Mouse (Mus musculus) kidney, embryonic 15.5 days (tissue): Measurements from ENCODE around the gene Nprl3. TPM values are rescaled to one million over a fixed set of nuclear protein-coding genes. Genes with fewer than 3 reads are reported as not detected.

Source experiments
- ATAC-seq: fragments of 200-750 bp; cut with Nextera tagmentation; replicated peaks from 2 replicates; pipeline ENCODE4 v1.8.0; 2017; ENCODE audit warnings: moderate TSS enrichment; ENCODE audit not compliant: low FRiP score
- H3K27ac ChIP-seq: fragments of 300-500 bp; sonication (generic); 2 replicates; pipeline ENCODE4 v1.5.1; 2015; ENCODE audit warnings: mild to moderate bottlenecking, inconsistent platforms
- H3K27me3 ChIP-seq: fragments of 300-500 bp; sonication (generic); 2 replicates; pipeline ENCODE4 v1.6.1; 2015; ENCODE audit warnings: inconsistent platforms
- H3K36me3 ChIP-seq: fragments of 300-500 bp; sonication (generic); 2 replicates; pipeline ENCODE4 v1.6.1; 2015; ENCODE audit warnings: inconsistent platforms
- H3K4me1 ChIP-seq: fragments of 300-500 bp; sonication (generic); 2 replicates; pipeline ENCODE4 v1.6.1; 2015; ENCODE audit warnings: inconsistent platforms
- H3K4me2 ChIP-seq: fragments of 300-500 bp; sonication (generic); 2 replicates; pipeline ENCODE4 v1.6.1; 2015; ENCODE audit warnings: moderate library complexity, mild to moderate bottlenecking, inconsistent platforms
- H3K4me3 ChIP-seq: fragments of 300-500 bp; sonication (generic); replicated peaks from 2 replicates; pipeline ENCODE4 v1.5.1; 2015; ENCODE audit warnings: mild to moderate bottlenecking, inconsistent platforms
- H3K9ac ChIP-seq: fragments of 300-500 bp; sonication (generic); 2 replicates; pipeline ENCODE4 v1.6.1; 2015; ENCODE audit warnings: mild to moderate bottlenecking, inconsistent platforms
- H3K9me3 ChIP-seq: fragments of 300-500 bp; sonication (generic); replicated peaks from 2 replicates; pipeline ENCODE4 v1.6.1; 2016; ENCODE audit warnings: inconsistent platforms
- WGBS: fragments of 180-500 bp; shearing (Covaris S2); methylation state at CpG from one replicate; pipeline ENCODE4 v1.1.7; 2015; ENCODE audit warnings: mixed read lengths; 5-methylcytosine and 5-hydroxymethylcytosine counted together
- polyA plus RNA-seq: library from polyadenylated mRNA; unstranded; fragments of >200 nt; fragmentation: Nextera tagmentation; extraction: Ambion mirVana; gene quantifications from 2 replicates; pipeline ENCODE4 v1.2.1, GENCODE M21; 2015

The Nprl3 gene
- polyA plus RNA-seq, 1 experiment from 2014 or later, result 43.9 TPM

- Histone ChIP-seq H3K4me2 (no peak overlapping the region), H3K27me3 (peaks cover 14% of the 10 kb centered on the region), H3K4me1 (no peaks in the 10 kb centered on the region), H3K36me3 (no peaks in the 10 kb centered on the region), H3K9me3 (no peaks in the 10 kb centered on the region), H3K4me3 (no peak overlapping the region), H3K27ac (no peak overlapping the region), H3K9ac (no peak overlapping the region)
- 82% methylated on average over 1 of the region's 1 CpGs for WGBS
- no peak for ATAC-seq
These were observed 14.1 kb upstream of the Nprl3 start for GRCm38 (mm10) chr11:32281416-32282144.

GRCm38 (mm10) chr11:32280646-32281045 is 13.1 kb upstream of the Nprl3 start:
- H3K36me3 ChIP-seq, result no peaks in the 10 kb centered on the region
- WGBS, result 33% methylated on average over 2 of the region's 2 CpGs
- no peaks in the 10 kb centered on the region for H3K4me1 ChIP-seq
- no peak overlapping the region for H3K4me3 ChIP-seq
- no peak overlapping the region for H3K27ac ChIP-seq
- peaks cover 19% of the 10 kb centered on the region for H3K27me3 ChIP-seq
- H3K9ac ChIP-seq, result no peak overlapping the region
- no peak for ATAC-seq
- no peak overlapping the region for H3K4me2 ChIP-seq
- H3K9me3 ChIP-seq, result no peaks in the 10 kb centered on the region

- 85% methylated on average over 12 of the region's 12 CpGs for WGBS
- Histone ChIP-seq H3K27me3 (peaks cover 19% of the 10 kb centered on the region), H3K4me1 (no peaks in the 10 kb centered on the region), H3K9ac (no peak overlapping the region), H3K4me3 (no peak overlapping the region), H3K36me3 (no peaks in the 10 kb centered on the region), H3K4me2 (no peak overlapping the region), H3K9me3 (no peaks in the 10 kb centered on the region), H3K27ac (no peak overlapping the region)
- no peak for ATAC-seq
These were observed 11.0 kb upstream of the Nprl3 start for GRCm38 (mm10) chr11:32278458-32278957.

GRCm38 (mm10) chr11:32277736-32278457 is 10.4 kb upstream of the Nprl3 start:
- Histone ChIP-seq H3K9ac (no peak overlapping the region), H3K4me1 (no peaks in the 10 kb centered on the region), H3K4me3 (no peak overlapping the region), H3K9me3 (no peaks in the 10 kb centered on the region), H3K4me2 (no peak overlapping the region), H3K27ac (no peak overlapping the region), H3K36me3 (no peaks in the 10 kb centered on the region), H3K27me3 (peaks cover 19% of the 10 kb centered on the region)
- WGBS, result 71% methylated on average over 21 of the region's 21 CpGs
- no peak for ATAC-seq

GRCm38 (mm10) chr11:32276347-32276746 is 8.8 kb upstream of the Nprl3 start, which contains the start of gene Hba-x:
Gene Hba-x (plus strand): TSS chr11:32276400.
- Histone ChIP-seq H3K9me3 (no peaks in the 10 kb centered on the region), H3K36me3 (no peaks in the 10 kb centered on the region), H3K9ac (no peak within 1 kb of the TSS), H3K4me2 (no peak within 1 kb of the TSS), H3K27ac (no peak within 1 kb of the TSS), H3K4me3 (no peak within 1 kb of the TSS), H3K4me1 (no peaks in the 10 kb centered on the region), H3K27me3 (peaks cover 21% of the 10 kb centered on the region)
- no peak for ATAC-seq
- whole genome bisulfite sequencing, result 73% methylated on average over 3 of the region's 3 CpGs

GRCm38 (mm10) chr11:32271178-32271577 is 3.7 kb upstream of the Nprl3 start:
- no peak for ATAC-seq
- no peaks in the 10 kb centered on the region for H3K36me3 ChIP-seq
- no peak overlapping the region for H3K27ac ChIP-seq
- no peak overlapping the region for H3K4me3 ChIP-seq
- peaks cover 14% of the 10 kb centered on the region; the same call in 1 of the 2 replicates for H3K27me3 ChIP-seq
- no peak overlapping the region for H3K9ac ChIP-seq
- no peaks in the 10 kb centered on the region for H3K9me3 ChIP-seq
- H3K4me1 ChIP-seq, result peaks cover 7% of the 10 kb centered on the region
- no peak overlapping the region for H3K4me2 ChIP-seq
- WGBS, result 51% methylated on average over 4 of the region's 4 CpGs

- H3K27me3 ChIP-seq, result peaks cover 9% of the 10 kb centered on the region; the same call in 1 of the 2 replicates
- H3K4me3 ChIP-seq, result no peak overlapping the region
- H3K27ac ChIP-seq, result no peak overlapping the region
- 89% methylated on average over 5 of the region's 5 CpGs for WGBS
- ATAC-seq, result no peak
- H3K4me2 ChIP-seq, result no peak overlapping the region
- H3K9ac ChIP-seq, result no peak overlapping the region
- no peaks in the 10 kb centered on the region for H3K9me3 ChIP-seq
- no peaks in the 10 kb centered on the region for H3K36me3 ChIP-seq
- peaks cover 12% of the 10 kb centered on the region for H3K4me1 ChIP-seq
These were observed 1.4 kb upstream of the Nprl3 start for GRCm38 (mm10) chr11:32268952-32269351.

GRCm38 (mm10) chr11:32267964-32268363 is 457 bp upstream of the Nprl3 start:
- peaks cover 9% of the 10 kb centered on the region; the same call in 1 of the 2 replicates for H3K27me3 ChIP-seq
- H3K4me1 ChIP-seq, result peaks cover 12% of the 10 kb centered on the region
- H3K9me3 ChIP-seq, result no peaks in the 10 kb centered on the region
- H3K27ac ChIP-seq, result peak overlapping the region; percentile 93
- H3K4me2 ChIP-seq, result peak overlapping the region; percentile 63
- peak overlapping the region; percentile 88 for H3K9ac ChIP-seq
- 25% methylated on average over 5 of the region's 5 CpGs for WGBS
- no peaks in the 10 kb centered on the region for H3K36me3 ChIP-seq
- H3K4me3 ChIP-seq, result peak overlapping the region; percentile 78
- peak; percentile 33; the same call in 1 of the 2 replicates for ATAC-seq

GRCm38 (mm10) chr11:32266776-32267175 is 731 bp downstream of the Nprl3 start:
- no peak for ATAC-seq
- H3K4me3 ChIP-seq, result peak overlapping the region; percentile 78
- H3K9me3 ChIP-seq, result no peaks in the 10 kb centered on the region
- peaks cover 12% of the 10 kb centered on the region for H3K4me1 ChIP-seq
- WGBS, result 24% methylated on average over 6 of the region's 6 CpGs
- peak overlapping the region; percentile 63 for H3K4me2 ChIP-seq
- peak overlapping the region; percentile 88 for H3K9ac ChIP-seq
- H3K27ac ChIP-seq, result peak overlapping the region; percentile 93
- H3K36me3 ChIP-seq, result peaks cover 9% of the 10 kb centered on the region
- H3K27me3 ChIP-seq, result peaks cover 7% of the 10 kb centered on the region; the same call in 1 of the 2 replicates

GRCm38 (mm10) chr11:32266194-32266593 is 1.3 kb downstream of the Nprl3 start:
- H3K27me3 ChIP-seq, result peaks cover 7% of the 10 kb centered on the region; the same call in 1 of the 2 replicates
- H3K9ac ChIP-seq, result no peak overlapping the region
- peaks cover 12% of the 10 kb centered on the region for H3K36me3 ChIP-seq
- H3K4me1 ChIP-seq, result peaks cover 12% of the 10 kb centered on the region
- H3K4me2 ChIP-seq, result no peak overlapping the region
- no peaks in the 10 kb centered on the region for H3K9me3 ChIP-seq
- ATAC-seq, result no peak
- WGBS, result 91% methylated on average over 6 of the region's 6 CpGs
- no peak overlapping the region for H3K4me3 ChIP-seq
- H3K27ac ChIP-seq, result 0 out of 2 replicates have a peak overlapping the region, but pooled peaks have one; percentile 7

- peaks cover 21% of the 10 kb centered on the region for H3K36me3 ChIP-seq
- H3K4me3 ChIP-seq, result no peak overlapping the region
- H3K4me2 ChIP-seq, result no peak overlapping the region
- H3K9ac ChIP-seq, result no peak overlapping the region
- ATAC-seq, result no peak
- peaks cover 12% of the 10 kb centered on the region for H3K4me1 ChIP-seq
- no peak overlapping the region for H3K27ac ChIP-seq
- no peaks in the 10 kb centered on the region for H3K9me3 ChIP-seq
- WGBS, result 89% methylated on average over 3 of the region's 3 CpGs
- 0 out of 2 replicates have a peak, but pooled peaks cover 2% of the 10 kb centered on the region for H3K27me3 ChIP-seq
These were observed 2.3 kb downstream of the Nprl3 start for GRCm38 (mm10) chr11:32265117-32265738.
